Mouse (Mus musculus) CD4-positive, CD25-positive, alpha-beta regulatory T cell, adult 2 months (primary cell): ENCODE measurements around the gene Ptprh.

Experiments
- DNase-seq: peaks from one replicate; pipeline ENCODE4 v3.0.0-alpha.2; 2012; ENCODE audit warnings: low read depth, low spot score

Ptprh gene

GRCm38 (mm10) chr7:4603873-4604272 is at the start of gene Ptprh:
Gene Ptprh (minus strand): TSS chr7:4604041.
- no peak for DNase-seq

DNA sequence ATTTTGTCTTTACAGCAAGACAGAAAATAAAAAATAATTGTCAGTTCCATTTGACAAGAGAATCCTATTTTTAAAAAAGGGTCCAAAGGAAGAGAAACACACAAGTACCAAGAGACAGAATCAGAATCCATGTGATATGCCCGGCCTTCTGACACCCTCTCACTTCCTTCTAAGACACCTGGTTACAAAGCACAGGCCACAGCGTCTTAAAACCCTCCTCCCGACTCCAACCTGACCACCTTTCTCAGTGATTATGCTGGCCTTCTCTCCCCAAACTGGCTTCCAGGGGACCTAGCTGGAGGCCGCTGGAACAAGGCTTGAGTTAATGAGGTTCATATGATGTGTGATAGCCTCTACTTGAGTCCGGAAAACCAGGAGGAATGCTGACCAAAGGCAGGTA is 49.5 kb upstream of the Ptprh start:
- no peak for DNase-seq

GRCm38 (mm10) chr7:4652726-4653125 is 48.9 kb upstream of the Ptprh start:
- no peak for DNase-seq

- peak; percentile 73 for DNase-seq
These were observed 47.7 kb upstream of the Ptprh start for GRCm38 (mm10) chr7:4651581-4651980.

GRCm38 (mm10) chr7:4647992-4648391 is 44.2 kb upstream of the Ptprh start:
- DNase-seq: no peak

DNA sequence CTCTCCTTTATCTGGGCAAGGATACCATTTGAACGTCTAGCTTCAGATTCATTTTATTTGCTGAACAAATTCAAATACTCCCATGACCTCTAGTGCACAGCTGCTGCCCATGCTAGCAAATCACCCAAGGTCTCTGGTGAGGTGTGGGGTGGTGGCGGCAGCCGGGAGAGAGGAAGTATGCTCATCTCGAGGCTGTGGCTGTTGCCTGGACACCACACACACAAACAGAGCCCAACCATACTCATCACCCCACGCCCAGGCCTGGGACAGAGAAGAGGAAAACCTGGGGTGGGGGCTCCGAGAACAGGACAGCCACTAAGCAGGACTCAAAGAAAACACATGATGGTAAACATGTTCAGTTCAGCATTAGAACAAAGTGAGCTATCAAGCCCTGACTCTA is 43.5 kb upstream of the Ptprh start:
- peak; percentile 69 for DNase-seq

DNA sequence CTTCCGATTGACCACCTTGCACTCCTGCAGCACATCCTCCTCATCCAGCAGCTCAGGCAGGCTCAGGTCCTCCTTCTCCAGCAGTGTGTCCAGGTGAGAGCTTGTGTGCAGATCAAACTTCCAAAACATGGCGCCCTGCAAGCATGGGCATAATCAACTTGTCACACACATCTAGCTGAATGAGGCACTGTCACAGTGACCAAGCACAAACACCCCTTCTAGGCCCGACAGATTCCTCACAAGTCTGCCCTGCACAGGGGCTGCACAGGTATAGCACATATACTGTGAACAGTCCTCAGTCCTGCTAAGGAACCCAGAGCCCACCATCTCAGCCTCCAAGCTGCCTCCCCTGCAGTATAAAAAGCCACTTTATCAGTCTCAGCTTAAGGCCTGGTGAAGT is 43.0 kb upstream of the Ptprh start:
- no peak for DNase-seq

DNA sequence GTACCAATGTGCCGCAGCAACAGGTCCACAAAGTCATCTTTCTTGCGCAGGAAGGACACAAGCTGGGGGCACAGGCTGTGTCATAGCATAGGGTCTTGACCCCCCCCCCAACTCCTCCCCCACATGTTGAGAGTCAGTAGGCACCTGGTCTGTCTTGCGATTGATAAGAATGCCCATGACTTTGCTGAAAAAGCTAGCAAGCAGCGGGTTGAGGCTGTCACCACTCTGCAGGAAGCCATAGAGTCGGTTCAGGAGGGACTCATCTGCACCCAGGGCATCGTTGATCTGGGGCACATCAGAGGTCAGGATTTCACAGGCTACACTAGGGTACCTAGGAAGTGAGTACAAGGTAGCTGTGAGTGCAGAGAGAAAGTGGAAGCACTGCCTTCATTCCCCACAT is 39.4 kb upstream of the Ptprh start:
- no peak for DNase-seq

GRCm38 (mm10) chr7:4641956-4642355 is 38.1 kb upstream of the Ptprh start:
- DNase-seq: no peak

DNA sequence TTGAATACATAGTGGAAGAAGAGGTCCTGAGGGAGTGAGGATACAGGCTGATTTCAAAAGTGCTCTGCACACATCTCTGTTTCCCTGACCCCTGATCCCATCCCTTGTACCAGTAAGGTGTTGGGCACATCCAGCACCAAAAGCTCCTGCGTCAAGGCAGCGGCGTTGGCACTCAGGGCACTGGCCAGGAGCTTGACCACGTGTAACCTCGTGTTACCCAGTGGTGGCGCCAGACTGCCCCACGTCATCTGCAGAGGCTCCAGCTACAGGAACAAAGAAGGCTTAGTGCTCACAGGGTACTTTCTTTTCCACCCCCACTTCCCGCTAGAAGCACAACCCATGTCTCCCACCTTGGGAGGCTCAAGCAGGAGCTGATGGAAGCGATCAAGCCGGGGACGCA is 37.3 kb upstream of the Ptprh start:
- no peak for DNase-seq

- DNase-seq: no peak
These were observed 32.3 kb upstream of the Ptprh start for GRCm38 (mm10) chr7:4636179-4636578.

- no peak for DNase-seq
These were observed 27.2 kb upstream of the Ptprh start, which contains the start of gene Tmem86b for GRCm38 (mm10) chr7:4631031-4631430. Gene Tmem86b (minus strand): TSS chr7:4631422.

DNA sequence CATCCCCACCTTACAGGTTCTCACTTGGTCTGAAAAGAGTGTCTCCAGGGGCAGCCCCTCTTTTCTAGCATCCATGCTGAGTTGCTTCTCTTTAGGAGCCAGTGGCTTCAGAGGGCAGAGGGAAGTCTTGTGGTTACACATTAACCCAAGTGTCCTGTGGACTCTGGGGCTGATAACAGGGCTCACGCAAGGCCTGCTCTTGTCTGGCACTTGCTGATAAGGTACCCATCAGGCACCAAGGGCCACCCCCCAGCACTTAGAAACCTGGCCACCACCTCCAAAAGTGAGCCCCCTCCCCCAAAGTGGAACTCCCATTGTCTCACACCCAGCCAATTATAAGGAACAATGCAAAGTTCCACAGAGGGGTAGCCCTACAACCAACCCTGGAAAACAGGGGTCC is 26.4 kb upstream of the Ptprh start:
- no peak for DNase-seq

GRCm38 (mm10) chr7:4629586-4629985 is 25.7 kb upstream of the Ptprh start:
- no peak for DNase-seq

DNA sequence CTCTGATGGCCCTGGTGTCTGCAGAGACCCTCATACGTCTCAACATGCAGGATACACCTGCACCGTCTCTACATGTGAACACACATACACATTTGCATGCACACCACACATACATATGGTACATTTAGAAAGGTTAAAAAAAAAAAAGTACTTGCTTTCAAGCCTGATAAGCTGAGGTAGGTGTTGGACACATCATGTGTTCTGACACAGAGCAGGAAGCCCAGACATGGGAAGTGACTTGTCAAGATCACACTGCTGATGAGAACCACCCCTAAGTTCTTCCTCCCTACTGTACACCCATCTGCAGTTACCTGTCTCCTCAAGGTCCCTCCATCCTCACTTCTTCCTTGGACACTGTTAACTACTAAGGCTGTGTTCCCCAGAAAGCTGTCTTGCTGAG is 22.1 kb upstream of the Ptprh start:
- no peak for DNase-seq

- peak; percentile 59 for DNase-seq
These were observed 20.5 kb upstream of the Ptprh start for GRCm38 (mm10) chr7:4624343-4624742.

GRCm38 (mm10) chr7:4623544-4624189 is 19.8 kb upstream of the Ptprh start:
- DNase-seq: peak; percentile 85

GRCm38 (mm10) chr7:4619979-4620378 is 16.1 kb upstream of the Ptprh start:
- DNase-seq: peak; percentile 65

GRCm38 (mm10) chr7:4613740-4614403 is 10.0 kb upstream of the Ptprh start:
- peak; percentile 68 for DNase-seq

- no peak for DNase-seq
These were observed 9.1 kb upstream of the Ptprh start for GRCm38 (mm10) chr7:4612956-4613355.

DNA sequence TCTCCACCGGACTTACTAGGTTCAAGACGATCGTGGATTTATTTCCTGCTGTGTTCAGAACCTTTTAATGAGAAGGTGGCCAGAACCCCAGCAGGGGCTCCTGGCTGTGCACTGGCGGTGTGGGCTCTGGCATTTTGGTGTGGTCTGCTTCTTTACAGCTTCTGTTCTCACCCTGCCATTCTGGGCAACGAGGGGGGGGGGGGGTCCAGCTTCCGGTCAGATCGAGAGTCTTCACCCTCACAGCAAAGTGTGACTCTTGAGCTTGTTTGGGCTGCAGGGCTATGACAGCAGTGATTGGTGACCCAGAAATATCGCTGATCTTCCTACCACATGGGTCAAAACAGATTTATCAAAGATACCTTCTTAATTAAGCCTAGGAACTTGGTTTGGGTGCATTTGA is 8.5 kb upstream of the Ptprh start:
- no peak for DNase-seq

DNA sequence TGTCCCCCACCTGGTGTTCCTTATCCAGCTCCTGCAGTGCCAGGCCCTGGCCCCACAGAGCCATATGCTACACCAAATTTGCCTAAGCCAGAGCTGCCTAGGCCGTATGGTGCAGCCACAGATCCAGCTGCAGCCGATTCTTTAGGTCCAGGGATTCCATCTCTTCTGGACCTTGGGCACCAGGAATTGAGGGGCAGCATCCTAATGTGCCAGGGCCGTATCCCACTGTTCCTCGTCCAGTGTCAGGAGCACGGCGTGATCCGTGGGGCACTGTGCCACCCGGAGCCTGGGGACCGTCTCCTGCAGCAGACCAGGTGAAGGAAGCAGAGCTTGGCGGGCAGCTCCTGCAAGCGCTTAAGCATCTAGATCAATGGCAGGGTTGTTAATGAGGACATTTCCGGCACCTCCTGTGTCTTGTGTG is 8.1 kb upstream of the Ptprh start:
- no peak for DNase-seq

DNA sequence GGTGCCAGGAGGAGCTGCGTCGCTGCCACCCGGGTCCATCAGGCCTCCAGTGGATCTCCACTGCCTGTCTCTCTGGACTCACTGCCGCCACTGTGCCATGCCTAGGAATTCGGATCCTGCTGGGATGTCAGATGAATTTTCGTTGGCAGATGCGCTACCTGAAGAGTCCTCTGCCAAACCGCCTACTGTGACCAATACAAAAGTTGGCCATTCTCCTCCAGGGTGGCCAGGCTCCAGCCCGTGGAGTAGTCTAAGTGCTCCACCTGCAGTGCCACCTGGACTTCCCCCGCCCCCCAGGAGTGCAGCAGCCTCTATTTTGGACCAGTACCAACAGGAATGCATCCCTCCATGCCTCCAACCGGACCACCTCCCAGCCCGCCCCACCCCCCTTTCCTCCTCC is 7.7 kb upstream of the Ptprh start:
- no peak for DNase-seq

DNA sequence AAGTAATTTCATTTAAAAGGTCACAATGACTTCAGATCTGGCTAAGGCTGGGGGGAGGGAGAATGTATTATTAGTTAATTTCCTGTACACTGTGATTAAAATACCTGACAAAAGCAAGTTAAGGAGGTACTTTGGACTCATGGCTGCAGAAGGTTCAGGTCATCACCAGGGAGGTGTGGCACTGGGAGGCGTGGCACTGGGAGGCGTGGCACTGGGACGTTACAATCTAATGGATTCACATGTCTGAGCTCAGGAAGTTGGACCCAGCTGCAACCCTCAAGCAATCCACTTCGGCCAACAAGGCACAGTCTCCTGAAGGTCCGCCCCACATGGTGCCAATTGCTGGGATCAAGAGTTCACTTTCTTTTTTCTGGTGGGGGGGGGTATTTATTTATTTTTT is 4.2 kb upstream of the Ptprh start:
- DNase-seq: no peak
